Mouse (Mus musculus): ENCODE data around the gene Rfk. TPM values are rescaled to one million over a fixed set of nuclear protein-coding genes. Genes with fewer than 3 reads are reported as not detected.

The Rfk gene
- polyA plus RNA-seq, 1 experiment from 2014 or later: 64.1 TPM

- H3K27ac ChIP-seq (ENCODE audit: low read depth): no peak overlapping the region
- no peaks in the 10 kb centered on the region for H3K36me3 ChIP-seq (ENCODE audit: insufficient read depth)
- no peak for ATAC-seq (ENCODE audit: insufficient read depth)
- no peaks in the 10 kb centered on the region for H3K9me3 ChIP-seq (ENCODE audit: low read depth, low read length)
- no peaks in the 10 kb centered on the region for H3K4me1 ChIP-seq (ENCODE audit: insufficient read depth)
- WGBS: 47% methylated on average over 4 of the region's 4 CpGs
- H3K4me2 ChIP-seq: no peak overlapping the region
- TF ChIP-seq CTCF (IDR thresholded peaks at IDR 0.05; ENCODE audit: low read depth): no peak
- H3K27me3 ChIP-seq (ENCODE audit: insufficient read depth, low read length): no peaks in the 10 kb centered on the region
- no peak overlapping the region for H3K4me3 ChIP-seq (ENCODE audit: low read depth, low read length)
- no peak for DNase-seq
- H3K9ac ChIP-seq: no peak overlapping the region
Measured at GRCm38 (mm10) chr19:17412915-17413459, 19.1 kb downstream of the Rfk start.

- no peak overlapping the region for H3K9ac ChIP-seq
- no peaks in the 10 kb centered on the region for H3K27me3 ChIP-seq (ENCODE audit: insufficient read depth, low read length)
- DNase-seq (no peak), ATAC-seq (ENCODE audit: insufficient read depth) (no peak)
- no peak overlapping the region for H3K4me2 ChIP-seq
- H3K27ac ChIP-seq (ENCODE audit: low read depth): no peak overlapping the region
- no peak for TF ChIP-seq CTCF (IDR thresholded peaks at IDR 0.05; ENCODE audit: low read depth)
- no peak overlapping the region for H3K4me3 ChIP-seq (ENCODE audit: low read depth, low read length)
- H3K36me3 ChIP-seq (ENCODE audit: insufficient read depth): no peaks in the 10 kb centered on the region
- no peaks in the 10 kb centered on the region for H3K4me1 ChIP-seq (ENCODE audit: insufficient read depth)
- no peaks in the 10 kb centered on the region for H3K9me3 ChIP-seq (ENCODE audit: low read depth, low read length)
- 54% methylated on average over 1 of the region's 1 CpGs for WGBS
Measured at GRCm38 (mm10) chr19:17417855-17418254, 24.0 kb downstream of the Rfk start.

GRCm38 (mm10) chr19:17423306-17423705, 29.5 kb downstream of the Rfk start:
- ATAC-seq (ENCODE audit: insufficient read depth) (no peak), DNase-seq (no peak)
- H3K9ac ChIP-seq: no peak overlapping the region
- H3K4me1 ChIP-seq (ENCODE audit: insufficient read depth): no peaks in the 10 kb centered on the region
- no peak overlapping the region for H3K4me3 ChIP-seq (ENCODE audit: low read depth, low read length)
- TF ChIP-seq CTCF (IDR thresholded peaks at IDR 0.05; ENCODE audit: low read depth): no peak
- H3K27ac ChIP-seq (ENCODE audit: low read depth): no peak overlapping the region
- H3K36me3 ChIP-seq (ENCODE audit: insufficient read depth): no peaks in the 10 kb centered on the region
- 58% methylated on average over 3 of the region's 3 CpGs for WGBS
- H3K9me3 ChIP-seq (ENCODE audit: low read depth, low read length): no peaks in the 10 kb centered on the region
- no peak overlapping the region for H3K4me2 ChIP-seq
- H3K27me3 ChIP-seq (ENCODE audit: insufficient read depth, low read length): no peaks in the 10 kb centered on the region

GRCm38 (mm10) chr19:17427824-17428560, 34.1 kb downstream of the Rfk start:
- WGBS: 94% methylated on average over 2 of the region's 2 CpGs
- no peaks in the 10 kb centered on the region for H3K27me3 ChIP-seq (ENCODE audit: insufficient read depth, low read length)
- no peak overlapping the region for H3K4me2 ChIP-seq
- H3K4me1 ChIP-seq (ENCODE audit: insufficient read depth): no peaks in the 10 kb centered on the region
- TF ChIP-seq CTCF (IDR thresholded peaks at IDR 0.05; ENCODE audit: low read depth): no peak
- no peaks in the 10 kb centered on the region for H3K36me3 ChIP-seq (ENCODE audit: insufficient read depth)
- no peak for DNase-seq
- no peak for ATAC-seq (ENCODE audit: insufficient read depth)
- no peak overlapping the region for H3K9ac ChIP-seq
- no peak overlapping the region for H3K27ac ChIP-seq (ENCODE audit: low read depth)
- H3K4me3 ChIP-seq (ENCODE audit: low read depth, low read length): no peak overlapping the region
- H3K9me3 ChIP-seq (ENCODE audit: low read depth, low read length): no peaks in the 10 kb centered on the region

- H3K4me3 ChIP-seq (ENCODE audit: low read depth, low read length): no peak overlapping the region
- ATAC-seq (ENCODE audit: insufficient read depth): no peak
- H3K27me3 ChIP-seq (ENCODE audit: insufficient read depth, low read length): no peaks in the 10 kb centered on the region
- no peaks in the 10 kb centered on the region for H3K36me3 ChIP-seq (ENCODE audit: insufficient read depth)
- H3K9ac ChIP-seq: no peak overlapping the region
- no peak for DNase-seq
- WGBS: 66% methylated on average over 2 of the region's 2 CpGs
- no peak for TF ChIP-seq CTCF (IDR thresholded peaks at IDR 0.05; ENCODE audit: low read depth)
- H3K4me1 ChIP-seq (ENCODE audit: insufficient read depth): no peaks in the 10 kb centered on the region
- H3K4me2 ChIP-seq: no peak overlapping the region
- H3K9me3 ChIP-seq (ENCODE audit: low read depth, low read length): no peaks in the 10 kb centered on the region
- no peak overlapping the region for H3K27ac ChIP-seq (ENCODE audit: low read depth)
Measured at GRCm38 (mm10) chr19:17428561-17428914, 34.7 kb downstream of the Rfk start.

- Histone ChIP-seq H3K4me2 (no peak overlapping the region), H3K27ac (ENCODE audit: low read depth) (no peak overlapping the region), H3K9me3 (ENCODE audit: low read depth, low read length) (no peaks in the 10 kb centered on the region), H3K4me3 (ENCODE audit: low read depth, low read length) (no peak overlapping the region), H3K4me1 (ENCODE audit: insufficient read depth) (no peaks in the 10 kb centered on the region), H3K36me3 (ENCODE audit: insufficient read depth) (no peaks in the 10 kb centered on the region), H3K27me3 (ENCODE audit: insufficient read depth, low read length) (no peaks in the 10 kb centered on the region), H3K9ac (no peak overlapping the region)
- TF ChIP-seq CTCF (IDR thresholded peaks at IDR 0.05; ENCODE audit: low read depth): no peak
- 90% methylated on average over 1 of the region's 1 CpGs for WGBS
- DNase-seq: no peak
- ATAC-seq (ENCODE audit: insufficient read depth): no peak
Measured at GRCm38 (mm10) chr19:17436651-17437050, 42.8 kb downstream of the Rfk start.

- no peak for TF ChIP-seq CTCF (IDR thresholded peaks at IDR 0.05; ENCODE audit: low read depth)
- Histone ChIP-seq H3K4me3 (ENCODE audit: low read depth, low read length) (no peak overlapping the region), H3K4me2 (no peak overlapping the region), H3K4me1 (ENCODE audit: insufficient read depth) (no peaks in the 10 kb centered on the region), H3K27me3 (ENCODE audit: insufficient read depth, low read length) (no peaks in the 10 kb centered on the region), H3K27ac (ENCODE audit: low read depth) (no peak overlapping the region), H3K9me3 (ENCODE audit: low read depth, low read length) (no peaks in the 10 kb centered on the region), H3K9ac (no peak overlapping the region), H3K36me3 (ENCODE audit: insufficient read depth) (no peaks in the 10 kb centered on the region)
- ATAC-seq (ENCODE audit: insufficient read depth): no peak
- peak; percentile 57 for DNase-seq
- WGBS: 55% methylated on average over 4 of the region's 4 CpGs
Measured at GRCm38 (mm10) chr19:17439476-17440189, 45.8 kb downstream of the Rfk start.

Measured in lung, embryonic 14.5 days (tissue).